Mouse (Mus musculus) MEL (cell line): ENCODE results near the gene Arap1. TPM values are rescaled to one million over a fixed set of nuclear protein-coding genes. Genes with fewer than 3 reads are reported as not detected.
A peak's percentile ranks its signal among the peaks of the same experiment; 100 is the strongest.

ENCODE experiments used
- DNase-seq: peaks from one replicate; pipeline ENCODE4 v3.0.0; 2011; ENCODE audit warnings: low read depth, low spot score
- H3K27ac ChIP-seq: 2 replicates; pipeline ENCODE4 v1.5.1; 2012; ENCODE audit warnings: low read depth, mild to moderate bottlenecking, control low read depth, low read length, moderate library complexity; ENCODE audit not compliant: control insufficient read depth
- H3K27me3 ChIP-seq, 2 experiments: fragments of 150-350 bp in 1 of 2; sonication (generic) in 1 of 2; 2 replicates each; pipeline ENCODE4 v1.6.1; 2012; ENCODE audit warnings: low read length in 2 of 2, mild to moderate bottlenecking in 2 of 2, improper control_type of control experiment in 1 of 2, moderate library complexity in 1 of 2; ENCODE audit not compliant: insufficient read depth in 2 of 2, control insufficient read depth in 1 of 2
- H3K36me3 ChIP-seq, 2 experiments: 2 replicates each; pipeline ENCODE4 v1.6.1; 2012 to 2014; ENCODE audit warnings: low read length in 2 of 2, improper control_type of control experiment in 1 of 2, inconsistent platforms in 1 of 2, mild to moderate bottlenecking in 1 of 2; ENCODE audit not compliant: insufficient read depth in 2 of 2, control insufficient read depth in 1 of 2
- H3K4me1 ChIP-seq, 2 experiments: fragments of 150-350 bp in 1 of 2; sonication (generic) in 1 of 2; 2 replicates each; pipeline ENCODE4 v1.6.1; 2012; ENCODE audit warnings: low read length in 2 of 2, improper control_type of control experiment in 1 of 2, mild to moderate bottlenecking in 1 of 2; ENCODE audit not compliant: insufficient read depth in 2 of 2, control insufficient read depth in 1 of 2
- H3K4me3 ChIP-seq, 2 experiments: fragments of 150-350 bp in 1 of 2; sonication (generic) in 1 of 2; 2 replicates each; pipeline ENCODE4 v1.5.1; 2012; ENCODE audit warnings: low read depth in 2 of 2, low read length in 2 of 2, mild to moderate bottlenecking in 2 of 2, moderate library complexity in 2 of 2, control low read depth in 1 of 2, improper control_type of control experiment in 1 of 2; ENCODE audit not compliant: control insufficient read depth in 1 of 2, insufficient read depth in 1 of 2
- H3K79me2 ChIP-seq: 2 replicates; pipeline ENCODE4 v1.6.1; 2012; ENCODE audit warnings: mild to moderate bottlenecking, low read length, moderate library complexity; ENCODE audit not compliant: control insufficient read depth, poor library complexity, insufficient read depth
- H3K9ac ChIP-seq: 2 replicates; pipeline ENCODE4 v1.6.1; 2012; ENCODE audit warnings: low read depth, mild to moderate bottlenecking, control low read depth, low read length, moderate library complexity; ENCODE audit not compliant: control insufficient read depth, poor library complexity, severe bottlenecking
- H3K9me3 ChIP-seq: fragments of 150-350 bp; sonication (generic); replicated peaks from 2 replicates; pipeline ENCODE4 v1.6.1; 2012; ENCODE audit warnings: mild to moderate bottlenecking, low read length, improper control_type of control experiment, moderate library complexity; ENCODE audit not compliant: insufficient read depth
- ETS1 ChIP-seq: IDR thresholded peaks from 2 replicates; pipeline ENCODE4 v1.6.1; 2012; ENCODE audit warnings: low read depth, mild to moderate bottlenecking, inconsistent platforms, low read length, improper control_type of control experiment, moderate library complexity
- GATA1 ChIP-seq: IDR thresholded peaks from 2 replicates; pipeline ENCODE4 v1.6.1; 2011; ENCODE audit warnings: low read depth, low read length, improper control_type of control experiment
- JUND ChIP-seq: IDR thresholded peaks from 2 replicates; pipeline ENCODE4 v1.6.1; 2011; ENCODE audit warnings: low read depth, mild to moderate bottlenecking, improper control_type of control experiment, low read length
- MAFK ChIP-seq: IDR thresholded peaks from 2 replicates; pipeline ENCODE4 v1.6.1; 2011; ENCODE audit warnings: low read depth, mild to moderate bottlenecking, low read length, improper control_type of control experiment, borderline replicate concordance
- MAZ ChIP-seq: IDR thresholded peaks from 2 replicates; pipeline ENCODE4 v1.6.1; 2012; ENCODE audit warnings: low read depth, mild to moderate bottlenecking, inconsistent platforms, low read length, improper control_type of control experiment
- POLR2AphosphoS2 ChIP-seq: IDR thresholded peaks from 2 replicates; pipeline ENCODE4 v1.6.1; 2011; ENCODE audit warnings: low read length, improper control_type of control experiment
- RAD21 ChIP-seq: IDR thresholded peaks from 2 replicates; pipeline ENCODE4 v1.6.1; 2011; ENCODE audit warnings: mild to moderate bottlenecking, low read depth, low read length, improper control_type of control experiment
- RCOR1 ChIP-seq: IDR thresholded peaks from 2 replicates; pipeline ENCODE4 v1.6.1; 2012; ENCODE audit warnings: low read depth, mild to moderate bottlenecking, inconsistent platforms, low read length, improper control_type of control experiment
- SMC3 ChIP-seq: IDR thresholded peaks from 2 replicates; pipeline ENCODE4 v1.6.1; 2011; ENCODE audit warnings: low read depth, low read length, improper control_type of control experiment
- TAL1 ChIP-seq: IDR thresholded peaks from 2 replicates; pipeline ENCODE4 v1.6.1; 2012; ENCODE audit warnings: mild to moderate bottlenecking, inconsistent platforms, low read length, moderate library complexity, mixed read lengths
- UBTF ChIP-seq: IDR thresholded peaks from 2 replicates; pipeline ENCODE4 v1.6.1; 2012; ENCODE audit warnings: low read depth, mild to moderate bottlenecking, inconsistent platforms, low read length, improper control_type of control experiment, moderate library complexity, borderline replicate concordance; ENCODE audit not compliant: insufficient read depth
- USF2 ChIP-seq, 2 experiments: IDR thresholded peaks; 2 replicates each; pipeline ENCODE4 v1.6.1; 2011 to 2012; ENCODE audit warnings: improper control_type of control experiment in 2 of 2, low read length in 2 of 2, borderline replicate concordance in 1 of 2, inconsistent platforms in 1 of 2, low read depth in 1 of 2, mild to moderate bottlenecking in 1 of 2; ENCODE audit not compliant: insufficient read depth in 1 of 2
- ZC3H11A ChIP-seq: IDR thresholded peaks from 2 replicates; pipeline ENCODE4 v1.6.1; 2012; ENCODE audit warnings: low read depth, mild to moderate bottlenecking, inconsistent platforms, low read length, improper control_type of control experiment
- ZMIZ1 ChIP-seq: IDR thresholded peaks from 2 replicates; pipeline ENCODE4 v1.6.1; 2012; ENCODE audit warnings: low read depth, mild to moderate bottlenecking, inconsistent platforms, low read length, improper control_type of control experiment, moderate library complexity
- ZNF384 ChIP-seq: IDR thresholded peaks from 2 replicates; pipeline ENCODE4 v1.6.1; 2012; ENCODE audit warnings: low read depth, mild to moderate bottlenecking, inconsistent platforms, low read length, improper control_type of control experiment
- polyA plus RNA-seq, 2 experiments: library from polyadenylated mRNA; stranded (reverse) in 1 of 2; unstranded in 1 of 2; fragments of >175 nt in 1 of 2; fragments of >200 nt in 1 of 2; gene quantifications; 2 replicates each; pipeline versions ENCODE4 v1.2.1 to v1.2.4; 2012; ENCODE audit warnings: low replicate concordance in 2 of 2, low read depth in 1 of 2; ENCODE audit not compliant: insufficient read length in 2 of 2, insufficient read depth in 1 of 2, missing spikeins in 1 of 2
- total RNA-seq: library from RNA; depleted of rRNA; stranded (reverse); fragments of 300-350 nt; gene quantifications from 2 replicates; pipeline ENCODE4 v1.2.3, GENCODE M21; 2012

Gene Arap1
- total and polyA plus RNA-seq, 3 experiments: 13.6 to 27.1 TPM; not detected in 1

- Histone ChIP-seq H3K27me3 (no peaks in the 10 kb centered on the region), H3K79me2 (no peaks in the 10 kb centered on the region; the same call in 1 of the 2 replicates), H3K9me3 (no peaks in the 10 kb centered on the region), H3K4me3 (no peak overlapping the region), H3K4me1 (peaks cover 7 to 42% of the 10 kb centered on the region in 2 experiments), H3K36me3 (peaks cover 0 to 10% of the 10 kb centered on the region in 2 experiments; a peak in 2 of 4 replicates), H3K27ac (no peak overlapping the region), H3K9ac (no peak overlapping the region)
- DNase-seq: no peak
- TF ChIP-seq UBTF: no peak
- TF ChIP-seq SMC3: no peak
- TF ChIP-seq RCOR1: no peak
- TF ChIP-seq MAFK: peak; percentile 73
Measured at GRCm38 (mm10) chr7:101319796-101320195, 28.1 kb upstream of the Arap1 start.

DNA sequence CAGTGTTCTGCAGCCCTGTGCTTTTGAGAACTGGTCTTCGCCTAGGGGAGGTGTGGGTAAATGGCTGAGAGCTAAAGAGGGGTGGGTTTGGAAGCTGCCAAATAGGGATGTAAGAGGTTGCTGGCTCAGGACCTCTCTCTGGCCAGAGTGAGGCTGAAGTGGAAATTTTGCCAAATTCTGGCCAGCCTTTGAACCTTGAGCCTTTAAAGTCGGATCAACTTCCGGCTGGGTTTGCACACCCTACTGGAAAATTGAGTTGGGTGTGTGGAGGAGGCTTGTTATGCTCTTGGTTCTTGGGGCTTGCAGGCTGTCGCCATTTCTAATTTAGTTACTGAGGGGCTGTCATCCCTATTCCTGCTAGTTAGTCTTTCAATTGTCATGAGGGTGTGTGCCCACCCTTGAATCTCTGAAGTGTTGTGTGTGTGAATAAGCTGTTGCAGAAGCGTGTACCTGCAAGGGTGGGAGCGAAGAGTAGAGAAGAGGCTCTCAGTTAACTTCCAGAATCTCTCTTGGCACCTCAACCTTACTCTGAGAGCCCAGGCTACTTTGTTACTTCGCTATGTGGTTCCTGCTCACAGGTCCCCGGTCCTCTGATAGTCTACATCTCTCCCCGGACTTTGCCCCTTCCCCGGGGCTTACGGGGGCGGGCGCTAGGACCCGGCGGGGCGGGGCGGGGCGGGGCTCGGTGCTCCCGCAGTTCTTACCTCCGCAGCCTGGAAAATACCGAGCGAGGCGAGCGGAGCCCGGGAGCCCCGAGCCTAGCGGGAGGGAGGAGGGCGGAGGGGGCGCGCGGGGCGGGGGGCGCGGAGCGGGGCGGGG is 27.3 kb upstream of the Arap1 start:
- DNase-seq: no peak
- Histone ChIP-seq H3K27ac (no peak overlapping the region), H3K36me3 (peaks cover 0 to 10% of the 10 kb centered on the region in 2 experiments; a peak in 2 of 4 replicates)

GRCm38 (mm10) chr7:101321218-101321827 is 26.5 kb upstream of the Arap1 start:
- H3K9me3 ChIP-seq: no peaks in the 10 kb centered on the region
- no peaks in the 10 kb centered on the region; the same call in 1 of the 2 replicates for H3K79me2 ChIP-seq
- peaks cover 0 to 10% of the 10 kb centered on the region in 2 experiments; a peak in 2 of 4 replicates for H3K36me3 ChIP-seq
- no peak for DNase-seq
- H3K4me1 ChIP-seq: peaks cover 7 to 41% of the 10 kb centered on the region in 2 experiments
- no peaks in the 10 kb centered on the region for H3K27me3 ChIP-seq
- peak overlapping the region; percentile 63 to 84 for H3K4me3 ChIP-seq
- H3K27ac ChIP-seq: no peak overlapping the region
- peak overlapping the region; percentile 65 for H3K9ac ChIP-seq
- TF ChIP-seq TAL1: no peak
- no peak for TF ChIP-seq RAD21
- no peak for TF ChIP-seq USF2 (IDR thresholded peaks at IDR 0.05; ENCODE audit: borderline replicate concordance in 1 of 2, insufficient read depth in 1 of 2, low read depth in 1 of 2, low read length in 2 of 2)
- TF ChIP-seq MAFK: no peak
- TF ChIP-seq ZNF384: no peak
- TF ChIP-seq ZC3H11A: no peak
- TF ChIP-seq JUND: no peak
- TF ChIP-seq ZMIZ1: no peak
- no peak for TF ChIP-seq GATA1

More for the DNA sequence above, 27.3 kb upstream of the Arap1 start:
- TF ChIP-seq POLR2AphosphoS2: no peak
- no peak for TF ChIP-seq RAD21
- TF ChIP-seq ETS1: no peak
- peak; percentile 6; the same call in 1 of the 2 replicates for TF ChIP-seq MAZ
- H3K27me3 ChIP-seq: no peaks in the 10 kb centered on the region
- no peaks in the 10 kb centered on the region; the same call in 1 of the 2 replicates for H3K79me2 ChIP-seq
- H3K9me3 ChIP-seq: no peaks in the 10 kb centered on the region
- peak overlapping the region; percentile 39 to 62; a peak in 3 of 4 replicates for H3K4me3 ChIP-seq
- H3K4me1 ChIP-seq: peaks cover 7 to 42% of the 10 kb centered on the region in 2 experiments
- H3K9ac ChIP-seq: no peak overlapping the region; the same call in 1 of the 2 replicates
